Mouse (Mus musculus): ENCODE data around the gene Pdcd5. TPM values are rescaled to one million over a fixed set of nuclear protein-coding genes. Genes with fewer than 3 reads are reported as not detected.

Gene Pdcd5
- 100 to 1,000 TPM; 109 to 122 TPM for total RNA-seq (2021)
- long read RNA-seq, experiment 1, transcript Pdcd5-201 (6 exons, 684 nt): major isoform, 78 of 87 reads
- long read RNA-seq, experiment 1, partial matches to known transcripts: 3 of 87 reads
- long read RNA-seq, experiment 1, other reads (novel, unspliced or antisense): 4 of 87 reads
- long read RNA-seq, experiment 2, transcript Pdcd5-201 (6 exons, 684 nt): major isoform, 94 of 97 reads
- long read RNA-seq, experiment 2, partial matches to known transcripts: 0 of 97 reads
- long read RNA-seq, experiment 2, other reads (novel, unspliced or antisense): 2 of 97 reads

DNA sequence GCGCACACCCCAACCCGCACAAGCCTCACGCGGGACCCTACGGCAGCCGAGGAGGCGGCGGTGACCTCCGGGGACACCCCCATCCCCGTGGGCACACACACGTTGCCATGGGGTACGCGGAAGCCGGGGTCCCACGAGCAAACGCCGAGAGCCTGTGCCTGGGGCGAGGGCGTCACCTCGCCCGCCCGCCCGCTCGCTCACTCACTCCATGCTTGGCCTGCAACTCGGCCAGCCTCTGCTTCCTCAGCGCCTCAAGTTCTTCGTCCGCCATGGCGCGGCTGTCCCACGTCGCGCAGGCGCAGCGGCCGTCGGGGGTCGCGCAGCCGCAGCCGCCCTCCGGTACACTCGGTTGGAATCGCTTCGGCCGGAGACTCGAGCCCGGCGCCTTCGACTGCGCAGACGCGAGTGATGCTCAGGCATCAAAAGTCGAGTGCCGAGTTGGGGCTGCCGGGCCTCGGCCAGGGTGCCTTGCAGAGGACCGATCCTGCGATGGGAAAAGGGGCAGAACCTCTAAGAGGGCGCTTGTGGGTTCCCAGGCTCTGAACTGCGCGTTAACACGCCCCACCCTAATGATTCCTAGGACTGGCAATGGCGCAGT is at the start of gene Pdcd5:
TSS of gene Pdcd5 (minus strand) at position 421 of the 598 bp plus-strand sequence.
- peak; percentile 98 for DNase-seq
- intact Hi-C loops (cut with DNase I; ENCODE audit: low total_unique reads): no loop called here

DNA sequence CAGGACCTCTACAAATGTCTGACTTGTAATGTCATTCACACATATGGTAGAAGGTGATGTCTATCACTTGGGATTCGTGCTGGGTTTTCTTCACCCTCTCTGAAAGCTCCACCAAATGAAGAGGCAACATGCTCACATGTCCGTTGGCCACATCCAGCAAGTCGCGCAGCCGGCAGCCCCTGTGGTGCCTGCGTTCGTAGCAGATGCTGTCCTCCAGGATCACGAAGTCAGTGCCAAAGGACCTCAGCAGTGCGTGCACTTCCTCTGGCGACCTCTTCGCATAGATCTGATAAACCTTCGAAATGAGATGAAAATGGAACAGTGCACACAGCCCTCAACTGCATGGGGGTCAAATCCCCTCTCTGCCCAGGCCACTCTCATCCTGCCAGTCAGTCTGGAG is 45.3 kb upstream of the Pdcd5 start:
- DNase-seq: no peak
- intact Hi-C loops (cut with DNase I; ENCODE audit: low total_unique reads): no loop called here

DNA sequence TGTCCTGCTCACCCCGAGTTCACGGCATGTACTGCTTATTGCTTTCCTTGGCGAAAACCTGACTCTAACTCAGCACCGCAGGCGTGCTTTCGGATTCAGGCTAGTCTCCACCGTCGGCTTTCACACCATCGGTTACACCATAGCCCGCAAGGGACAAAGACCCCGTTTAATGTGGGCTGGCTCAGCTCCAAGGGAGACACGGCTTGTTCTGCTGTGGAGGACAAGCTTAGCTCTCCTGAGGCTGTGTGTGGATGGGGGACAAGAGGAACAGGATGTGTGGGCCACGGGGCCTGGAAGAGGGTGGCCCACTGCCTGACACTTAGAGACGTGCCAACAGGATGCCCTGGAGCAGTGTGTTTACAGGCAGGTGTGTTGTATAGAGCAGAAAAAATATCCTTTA is 44.8 kb upstream of the Pdcd5 start:
- intact Hi-C loops (cut with DNase I; ENCODE audit: low total_unique reads): no loop called here
- DNase-seq: no peak

DNA sequence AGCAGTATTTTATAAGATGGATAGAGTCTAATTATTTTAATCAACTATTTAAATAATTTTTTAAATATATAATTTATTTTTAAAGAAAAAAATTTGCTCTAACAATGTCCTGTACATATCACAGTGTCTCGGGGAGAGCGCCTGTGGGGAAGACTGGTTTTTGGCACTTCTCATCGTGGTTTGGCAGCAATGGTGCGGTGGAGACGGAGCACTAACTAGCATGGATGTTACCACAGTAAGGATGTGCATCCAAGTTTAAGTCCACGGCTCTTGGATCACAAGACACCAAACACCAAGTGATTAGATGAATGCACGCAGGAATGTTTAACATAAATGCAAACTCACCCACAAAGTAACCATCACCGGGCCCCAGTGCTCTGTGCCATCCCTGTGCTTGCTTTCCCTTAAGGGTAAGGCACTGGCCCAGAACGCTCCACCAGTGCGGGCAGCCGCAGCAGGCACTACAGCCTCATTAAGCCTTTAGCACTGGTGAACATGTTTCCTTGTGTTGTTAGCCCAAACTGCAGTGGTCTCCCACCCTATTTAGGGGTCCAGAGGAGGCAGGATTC is 41.5 kb upstream of the Pdcd5 start:
- DNase-seq: no peak
- intact Hi-C loops (cut with DNase I; ENCODE audit: low total_unique reads): no loop called here

DNA sequence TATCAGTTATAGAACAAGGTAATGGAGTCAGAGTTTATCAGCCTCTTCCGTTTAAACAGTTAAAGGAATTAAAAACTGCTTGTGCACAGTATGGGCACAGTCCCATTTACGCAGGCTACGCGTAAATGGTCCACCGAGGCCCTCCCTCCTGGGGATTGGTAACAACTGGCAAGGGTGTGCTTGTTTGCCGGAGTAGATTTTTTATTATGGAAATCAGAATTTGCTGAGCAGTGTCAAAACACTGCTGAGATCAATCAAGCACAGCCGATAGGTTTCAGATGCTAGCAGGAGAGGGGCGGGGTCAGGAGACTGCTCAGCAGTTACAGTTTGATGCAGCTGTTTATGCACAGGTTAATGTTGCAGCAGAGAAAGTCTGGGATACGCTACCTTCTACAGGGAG is 41.0 kb upstream of the Pdcd5 start:
- no peak for DNase-seq

DNA sequence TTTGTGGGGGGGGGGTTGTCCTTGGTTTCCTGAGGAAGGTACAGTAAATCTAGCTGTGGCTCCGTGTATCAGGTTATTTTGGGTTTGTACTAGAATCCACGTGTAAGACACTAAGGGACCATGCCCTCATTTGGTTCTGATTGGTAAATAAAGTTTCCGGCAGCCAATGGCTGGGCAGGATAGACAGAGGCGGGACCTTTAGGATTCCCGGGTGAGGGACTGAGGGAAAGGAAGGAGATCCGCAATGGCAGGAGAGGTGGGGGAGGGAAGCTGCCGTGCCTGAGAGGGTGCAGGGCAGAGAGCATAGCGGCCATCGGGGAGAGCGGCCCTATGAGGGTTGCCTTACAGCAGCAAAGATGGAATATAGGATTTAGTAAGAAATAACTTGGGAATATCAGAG is 39.9 kb upstream of the Pdcd5 start:
- intact Hi-C loops (cut with DNase I; ENCODE audit: low total_unique reads): no loop called here
- DNase-seq: no peak

More for the DNA sequence above, 41.0 kb upstream of the Pdcd5 start:
- intact Hi-C loops (cut with DNase I; ENCODE audit: low total_unique reads): no loop called here

DNA sequence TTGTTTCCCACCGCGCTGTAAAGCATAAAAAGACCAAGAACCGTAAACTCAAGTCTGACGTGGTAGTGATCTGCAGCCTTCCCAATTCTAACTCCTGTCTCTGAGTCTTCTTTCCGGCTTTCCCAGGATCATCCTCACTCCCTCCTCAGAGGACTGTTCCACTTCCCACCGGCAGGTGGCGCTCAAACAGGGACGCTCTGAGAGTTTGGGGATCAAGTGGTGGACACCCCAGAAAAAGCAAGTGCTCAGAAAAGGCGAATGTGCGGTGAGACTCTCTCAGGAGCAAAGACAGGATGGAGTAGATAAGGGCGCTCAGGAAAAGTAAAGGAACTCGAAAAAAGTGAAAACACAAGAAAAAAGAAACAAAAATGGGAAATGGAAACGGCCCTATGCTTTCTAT is 39.4 kb upstream of the Pdcd5 start:
- intact Hi-C loops (cut with DNase I; ENCODE audit: low total_unique reads): no loop called here
- peak; percentile 62 for DNase-seq

DNA sequence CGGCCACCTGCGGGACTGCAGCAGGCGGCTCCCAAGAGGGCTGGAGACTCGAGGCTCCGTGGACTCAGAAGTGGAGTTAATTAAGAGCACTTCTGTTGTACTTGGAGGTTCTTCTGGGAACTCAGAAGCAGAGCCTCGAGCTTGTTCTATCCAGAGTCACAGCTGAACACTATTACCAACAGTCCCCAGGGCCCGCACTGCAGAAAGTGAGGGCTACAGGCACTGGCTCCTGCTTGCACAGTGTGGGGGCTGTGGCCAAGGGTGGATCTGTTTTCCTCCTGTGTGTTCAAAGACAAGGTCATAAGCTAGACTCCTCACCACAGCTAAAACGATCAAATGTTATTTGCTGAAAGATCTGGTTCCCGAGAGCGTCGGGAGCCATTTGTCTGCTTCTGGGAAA is 38.9 kb upstream of the Pdcd5 start:
- intact Hi-C loops (cut with DNase I; ENCODE audit: low total_unique reads): no loop called here
- peak; percentile 50 for DNase-seq

DNA sequence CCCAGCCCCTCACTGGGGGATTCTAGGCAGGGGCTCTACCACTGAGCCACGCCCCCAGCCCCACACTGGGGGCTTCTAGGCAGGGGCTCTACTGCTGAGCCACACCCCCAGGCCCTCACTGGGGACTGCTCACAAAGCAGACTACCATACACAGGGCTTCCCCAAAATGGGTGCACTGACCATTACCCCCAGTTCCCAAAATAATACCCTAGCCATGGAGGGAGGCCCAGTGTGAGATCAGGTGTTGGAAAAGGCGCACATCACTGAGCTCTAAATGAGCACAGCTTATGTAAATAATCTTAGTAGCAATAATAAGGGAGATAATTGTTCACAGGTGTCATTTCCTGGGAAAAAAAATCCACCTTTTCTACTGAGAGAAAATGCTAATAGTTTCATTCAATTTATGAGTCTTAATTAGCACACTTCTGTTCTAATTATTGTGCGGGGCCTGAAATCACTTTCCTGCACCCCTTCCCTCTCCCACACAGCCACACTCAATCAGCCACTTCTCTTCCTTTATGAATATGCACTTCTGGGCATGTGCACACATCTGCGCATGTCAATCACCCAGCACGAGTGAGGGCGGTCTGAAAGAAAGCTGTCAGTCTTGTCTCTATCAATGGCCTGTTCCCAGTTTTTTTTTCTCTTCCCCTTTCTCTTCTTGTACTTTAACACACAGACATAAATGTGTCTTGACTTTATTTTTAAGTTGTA is 36.2 kb upstream of the Pdcd5 start:
- intact Hi-C loops (cut with DNase I; ENCODE audit: low total_unique reads): no loop called here
- no peak for DNase-seq

DNA sequence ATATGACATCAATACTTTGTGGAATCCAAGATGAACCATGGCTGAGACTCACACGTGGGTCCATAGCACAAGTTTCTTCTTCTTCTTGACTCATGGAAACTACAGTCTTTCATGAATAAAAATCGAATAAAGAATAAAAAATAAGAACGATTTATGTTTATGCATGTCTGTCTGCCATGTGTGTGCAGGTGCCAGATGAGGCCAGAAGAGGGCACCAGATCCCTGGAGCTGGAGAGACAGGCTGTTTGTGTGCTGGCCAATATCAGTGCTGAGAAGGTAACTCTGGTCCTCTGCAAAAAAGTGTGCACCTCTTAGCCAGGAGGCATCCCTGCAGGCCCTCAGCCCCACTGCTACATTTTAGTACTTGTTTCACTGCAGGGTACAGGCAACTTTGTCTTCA is 34.2 kb upstream of the Pdcd5 start:
- intact Hi-C loops (cut with DNase I; ENCODE audit: low total_unique reads): no loop called here
- DNase-seq: no peak

DNA sequence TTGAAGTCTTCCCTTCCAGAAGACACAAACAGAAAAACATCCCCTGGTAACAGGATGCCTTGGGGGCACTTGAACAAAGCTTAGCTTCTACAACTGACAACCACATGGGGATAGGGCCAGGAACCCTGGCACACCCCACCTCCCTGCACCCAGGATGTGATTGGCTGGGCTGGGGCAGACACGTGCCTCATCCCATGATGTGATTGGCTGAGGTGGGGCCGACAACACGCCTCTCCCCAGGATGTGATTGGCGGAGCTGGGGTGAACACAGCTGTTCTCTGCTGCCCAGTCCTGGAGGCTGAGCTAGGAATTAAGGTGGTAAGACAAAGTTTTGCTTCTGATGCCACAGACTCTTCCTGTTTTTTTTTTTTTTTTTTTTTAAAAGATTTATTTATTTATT is 31.7 kb upstream of the Pdcd5 start:
- intact Hi-C loops (cut with DNase I; ENCODE audit: low total_unique reads): no loop called here
- DNase-seq: no peak

DNA sequence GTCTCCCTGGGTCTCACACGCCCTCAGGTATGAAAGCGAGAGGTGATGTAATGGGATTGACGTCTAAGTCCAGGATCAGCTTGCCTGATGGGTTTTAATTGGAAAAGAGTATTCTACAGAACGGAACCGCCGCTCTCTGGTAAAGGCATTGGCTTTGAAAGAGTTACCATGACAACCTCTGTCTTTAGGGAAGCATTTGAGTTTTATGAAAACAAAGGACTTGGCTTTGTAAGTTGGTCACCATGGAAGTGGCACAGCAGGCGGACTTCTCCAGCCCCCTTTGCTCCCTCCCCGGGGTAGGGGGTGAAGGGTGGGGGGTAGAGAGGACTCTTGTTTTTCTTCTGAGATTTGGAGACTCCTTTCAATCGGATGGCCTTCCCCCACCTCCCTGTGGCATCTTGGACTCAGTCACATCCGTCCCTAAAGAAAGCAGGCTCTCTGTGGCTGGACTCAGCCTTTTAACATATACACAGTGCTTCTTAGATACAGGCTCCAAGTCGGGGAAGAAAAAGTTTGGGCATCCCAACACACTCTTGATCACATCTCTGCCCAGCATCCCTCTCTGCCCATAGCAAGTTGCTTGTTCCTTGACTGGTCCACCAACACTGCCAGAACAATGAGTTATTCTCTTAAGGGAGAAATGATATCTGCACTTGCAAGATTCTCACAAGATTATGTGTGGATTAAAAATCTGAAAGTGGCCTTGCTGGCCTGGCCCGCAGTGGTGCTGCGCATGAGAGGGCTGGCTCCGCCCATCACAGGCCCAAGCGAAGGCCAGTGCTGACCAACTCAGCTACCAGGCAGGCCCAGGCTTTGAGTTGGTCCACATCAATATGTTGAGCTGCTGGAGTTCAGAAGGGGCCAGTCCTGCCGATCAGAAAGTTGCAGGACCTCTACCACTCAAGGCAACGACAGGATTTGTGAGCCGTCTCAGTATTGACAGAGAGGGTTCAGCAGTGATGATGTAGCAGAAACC is 21.0 kb upstream of the Pdcd5 start:
- intact Hi-C loops (cut with DNase I; ENCODE audit: low total_unique reads): no loop called here
- no peak for DNase-seq

DNA sequence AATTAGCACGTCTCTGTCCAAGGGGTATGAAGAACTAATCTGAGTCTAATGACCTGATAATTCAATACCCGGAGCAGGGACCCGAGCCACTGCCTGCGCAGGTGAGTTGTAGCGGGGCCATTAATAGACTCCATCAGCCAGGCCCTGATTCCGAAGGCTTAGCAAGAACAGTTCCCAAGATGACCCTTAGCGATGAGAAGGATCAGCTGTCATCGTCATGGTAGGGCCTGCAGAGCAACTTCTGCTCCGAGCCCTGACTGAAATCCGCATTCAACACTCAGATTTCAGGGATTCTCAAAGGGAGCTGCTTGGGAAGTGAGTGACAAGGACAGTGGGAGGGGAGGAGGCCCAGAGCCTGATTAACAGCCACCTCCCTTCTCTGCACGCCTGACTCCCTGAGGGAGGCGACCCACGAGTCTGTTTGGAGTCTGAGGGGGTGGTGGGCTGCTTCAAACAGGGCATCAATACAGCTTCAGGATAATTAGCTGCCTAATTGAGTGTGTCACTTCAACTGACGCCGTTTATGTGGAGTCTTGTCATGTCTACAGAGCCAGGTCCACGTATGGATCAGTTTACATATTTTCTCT is 16.6 kb upstream of the Pdcd5 start:
- no peak for DNase-seq
- intact Hi-C loops (cut with DNase I; ENCODE audit: low total_unique reads): no loop called here

DNA sequence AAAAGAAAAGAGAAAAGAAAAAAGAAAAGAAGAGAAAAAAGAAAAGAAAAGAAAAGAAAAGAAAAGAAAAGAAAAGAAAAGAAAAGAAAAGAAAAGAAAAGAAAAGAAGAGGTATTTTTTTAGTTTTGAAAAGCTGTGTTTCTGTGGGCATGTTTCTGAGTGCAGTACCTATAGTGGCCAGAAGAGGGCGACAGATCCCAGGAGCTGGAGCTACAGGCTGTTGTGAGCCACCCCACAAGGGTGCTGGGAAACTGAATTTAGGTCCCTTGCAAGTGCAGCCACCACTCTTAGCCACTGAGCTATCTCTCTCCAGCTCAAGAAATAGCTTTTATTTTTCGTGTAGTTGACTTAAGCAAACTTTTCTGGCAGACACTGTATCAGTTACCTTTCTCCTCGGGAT is 11.9 kb upstream of the Pdcd5 start:
- intact Hi-C loops (cut with DNase I; ENCODE audit: low total_unique reads): no loop called here
- no peak for DNase-seq

DNA sequence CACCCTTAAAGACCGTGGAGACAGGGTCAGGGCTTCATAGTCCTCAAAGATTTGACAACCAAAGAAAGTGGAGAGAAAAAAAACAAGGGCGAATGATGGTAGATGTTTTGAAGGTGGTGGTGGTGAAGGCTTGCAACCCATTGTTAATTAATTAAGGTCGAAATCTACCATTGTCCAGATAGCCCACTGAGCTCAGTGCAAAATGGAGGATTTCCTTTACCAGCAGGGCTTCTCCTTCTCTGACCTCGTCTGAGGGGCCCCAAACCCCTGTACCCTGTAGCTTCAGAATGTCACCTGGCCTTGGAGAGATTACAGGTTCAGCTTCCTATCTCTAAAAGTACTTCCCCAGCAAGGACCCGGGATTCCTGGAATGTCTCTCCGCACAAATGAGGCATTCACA is 10.5 kb upstream of the Pdcd5 start:
- intact Hi-C loops (cut with DNase I; ENCODE audit: low total_unique reads): no loop called here
- no peak for DNase-seq

DNA sequence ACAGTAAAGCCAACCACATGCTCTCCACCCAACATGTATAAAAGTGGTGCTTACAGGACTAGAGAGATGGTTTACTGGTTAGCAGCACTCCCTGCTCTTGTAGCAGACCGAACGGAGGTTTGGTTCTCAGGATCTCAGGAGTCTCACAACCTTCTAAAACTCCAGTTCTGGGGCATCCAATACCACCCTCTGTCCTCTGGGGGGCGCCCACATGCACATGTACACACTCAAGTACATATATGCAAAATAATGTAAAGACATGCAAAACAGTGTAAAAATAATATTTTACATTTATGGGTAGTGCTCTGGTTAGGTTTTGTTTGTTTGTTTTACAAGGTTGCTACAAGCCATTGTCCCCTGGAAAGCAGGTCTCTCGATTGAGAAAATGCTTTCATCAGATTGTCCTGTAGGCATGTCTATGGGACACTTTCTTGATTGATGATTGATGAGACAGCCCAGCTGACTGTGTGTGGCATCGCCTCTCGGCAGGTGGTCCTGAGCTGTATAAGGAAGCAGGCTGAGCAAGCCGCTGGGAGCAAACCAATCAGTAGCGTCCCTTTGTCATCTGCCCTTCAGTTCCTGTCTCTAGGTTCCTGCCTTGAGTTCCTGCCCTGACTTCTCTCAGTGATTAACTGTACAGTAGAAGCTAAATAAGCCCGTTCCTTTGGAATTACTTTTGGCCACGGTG is 4.4 kb upstream of the Pdcd5 start:
- intact Hi-C loops (cut with DNase I; ENCODE audit: low total_unique reads): no loop called here
- no peak for DNase-seq

DNA sequence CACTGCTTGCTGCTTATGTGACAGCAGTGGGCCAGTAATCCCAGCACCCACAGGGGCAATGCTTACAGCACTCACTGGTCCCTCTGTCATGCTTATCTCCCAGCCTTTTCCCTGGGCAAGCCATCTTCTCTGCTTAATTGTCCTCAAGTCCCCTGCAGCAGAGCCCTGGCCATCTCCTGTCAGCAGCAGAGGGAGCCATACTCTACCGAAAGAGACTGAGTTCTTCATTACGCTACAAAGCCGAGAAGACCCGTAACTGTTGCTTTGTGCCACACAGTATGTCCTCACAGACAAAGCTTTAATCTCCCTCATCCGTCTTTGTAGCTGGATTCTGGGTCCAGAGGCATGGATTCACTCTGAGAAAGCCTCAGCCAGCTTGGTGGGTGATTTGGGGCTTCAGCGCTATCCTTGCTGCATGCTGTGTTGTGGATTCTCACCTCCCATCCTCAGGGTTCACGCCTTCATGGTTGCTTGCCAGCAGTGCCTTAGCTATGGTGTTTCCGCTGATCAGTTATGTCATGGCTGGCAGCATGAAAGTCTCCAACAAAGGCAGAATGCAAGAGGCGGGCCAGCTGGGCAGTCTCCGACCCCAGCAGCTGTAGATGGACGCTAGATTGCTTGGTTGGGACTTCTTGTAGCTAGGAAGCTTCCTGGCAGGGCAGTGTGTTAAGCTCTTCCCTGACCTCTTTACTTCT is 3.5 kb upstream of the Pdcd5 start:
- intact Hi-C loops (cut with DNase I; ENCODE audit: low total_unique reads): no loop called here
- DNase-seq: peak; percentile 26

DNA sequence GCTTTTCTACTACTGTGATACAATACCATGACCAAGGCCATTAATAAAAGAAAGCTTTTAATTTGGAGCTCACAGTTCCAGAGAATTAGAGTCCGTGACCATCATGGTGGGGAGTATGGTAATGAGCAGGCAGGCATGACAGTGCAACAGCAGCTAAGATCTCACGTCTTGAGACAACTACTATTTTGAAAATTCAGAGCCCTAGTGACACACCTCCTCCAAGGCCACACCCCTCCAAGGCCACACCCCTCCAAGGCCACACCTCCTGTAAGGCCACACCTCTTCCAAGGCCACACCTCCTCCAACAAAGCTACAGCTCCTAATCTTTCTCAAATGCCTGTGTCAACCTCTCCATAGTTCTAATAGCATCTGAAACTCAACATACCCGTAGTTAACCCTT is 1.8 kb upstream of the Pdcd5 start:
- intact Hi-C loops (cut with DNase I; ENCODE audit: low total_unique reads): no loop called here
- DNase-seq: peak; percentile 32
